Mouse (Mus musculus): ENCODE data around the gene C1rb. TPM values are rescaled to one million over a fixed set of nuclear protein-coding genes. Genes with fewer than 3 reads are reported as not detected.
A peak's percentile ranks its signal among the peaks of the same experiment; 100 is the strongest.
"Not testable (repeated sequence)": the region's sequence is repeated elsewhere in the genome, so short reads cannot be mapped to it uniquely, and the experiment has no call there.

The C1rb gene
- total RNA-seq (2021) = under 1 TPM in 1 of 2 experiments, not detected in 1; 0.20 TPM
- long read RNA-seq = 0 reads

GRCm38 (mm10) chr6:124570026-124570425, at the start of gene C1rb:
Gene C1rb, plus strand, starts transcription at chr6:124570294.
- DNase-seq (ENCODE audit: low spot score in 2 of 2) = peak; percentile 55 to 80

- DNase-seq (ENCODE audit: low spot score in 2 of 2) = peak; percentile 19 to 70
Observed at GRCm38 (mm10) chr6:124522082-124522481, 48.0 kb upstream of the C1rb start.

- DNase-seq (ENCODE audit: low spot score in 2 of 2) = no peak
Observed at GRCm38 (mm10) chr6:124527881-124528280, 42.2 kb upstream of the C1rb start.

GRCm38 (mm10) chr6:124531077-124531476, 39.0 kb upstream of the C1rb start:
- no peak for DNase-seq (ENCODE audit: low spot score in 2 of 2)

GRCm38 (mm10) chr6:124536125-124536829, 33.8 kb upstream of the C1rb start:
- not testable (repeated sequence) for DNase-seq (ENCODE audit: low spot score in 2 of 2)

GRCm38 (mm10) chr6:124541176-124541575, 28.9 kb upstream of the C1rb start:
- DNase-seq (ENCODE audit: low spot score in 2 of 2) = not testable (repeated sequence)

GRCm38 (mm10) chr6:124542284-124542683, 27.8 kb upstream of the C1rb start, which contains the start of gene C1s1:
Gene C1s1, minus strand, starts transcription at chr6:124542359.
- peak in 1 of 2 experiments; percentile 73 for DNase-seq (ENCODE audit: low spot score in 2 of 2)

- DNase-seq (ENCODE audit: low spot score in 2 of 2) = no peak
Observed at GRCm38 (mm10) chr6:124544466-124544865, 25.6 kb upstream of the C1rb start.

GRCm38 (mm10) chr6:124545425-124545824, 24.7 kb upstream of the C1rb start:
- DNase-seq (ENCODE audit: low spot score in 2 of 2) = no peak

GRCm38 (mm10) chr6:124547979-124548378, 22.1 kb upstream of the C1rb start:
- not testable (repeated sequence) for DNase-seq (ENCODE audit: low spot score in 2 of 2)

GRCm38 (mm10) chr6:124549023-124549550, 21.0 kb upstream of the C1rb start:
- DNase-seq (ENCODE audit: low spot score in 2 of 2) = no peak

- no peak for DNase-seq (ENCODE audit: low spot score in 2 of 2)
Observed at GRCm38 (mm10) chr6:124552766-124553165, 17.3 kb upstream of the C1rb start.

- not testable (repeated sequence) for DNase-seq (ENCODE audit: low spot score in 2 of 2)
Observed at GRCm38 (mm10) chr6:124555956-124556355, 14.1 kb upstream of the C1rb start.

- DNase-seq (ENCODE audit: low spot score in 2 of 2) = not testable (repeated sequence)
Observed at GRCm38 (mm10) chr6:124561156-124561555, 8.9 kb upstream of the C1rb start.

GRCm38 (mm10) chr6:124561611-124562010, 8.5 kb upstream of the C1rb start:
- not testable (repeated sequence) for DNase-seq (ENCODE audit: low spot score in 2 of 2)

- DNase-seq (ENCODE audit: low spot score in 2 of 2) = not testable (repeated sequence)
Observed at GRCm38 (mm10) chr6:124575155-124575678, 5.1 kb downstream of the C1rb start.

- not testable (repeated sequence) for DNase-seq (ENCODE audit: low spot score in 2 of 2)
Observed at GRCm38 (mm10) chr6:124580155-124580554, 10.1 kb downstream of the C1rb start.

- no peak for DNase-seq (ENCODE audit: low spot score in 2 of 2)
Observed at GRCm38 (mm10) chr6:124582231-124582630, 12.1 kb downstream of the C1rb start.

GRCm38 (mm10) chr6:124584935-124585334, 14.8 kb downstream of the C1rb start:
- peak in 1 of 2 experiments; percentile 7 for DNase-seq (ENCODE audit: low spot score in 2 of 2)

GRCm38 (mm10) chr6:124585761-124586160, 15.7 kb downstream of the C1rb start:
- no peak for DNase-seq (ENCODE audit: low spot score in 2 of 2)

GRCm38 (mm10) chr6:124586266-124586665, 16.2 kb downstream of the C1rb start:
- no peak for DNase-seq (ENCODE audit: low spot score in 2 of 2)

- no peak for DNase-seq (ENCODE audit: low spot score in 2 of 2)
Observed at GRCm38 (mm10) chr6:124588771-124589170, 18.7 kb downstream of the C1rb start.

Measured in layer of hippocampus, adult 18-20 months (tissue).